ENCODE assay signal across 21 mouse cellular contexts in genomic region chrX:36746789-36747188, GRCm38 (mm10).
"Had no signal": no experiment of that assay in that cellular context is flagged by ENCODE, and none has a peak within 500 bp of the region (broad histone marks: within the 10 kb centered on the region; RNA-seq: fewer than 3 reads in every experiment).

No protein-coding gene starts in this region.

- H3K36me3 ChIP-seq: lung, embryonic 15.5 days; midbrain, embryonic 13.5 days; neural tube, embryonic 13.5 days; neural tube, embryonic 15.5 days had no signal

- H3K27me3 ChIP-seq: lung, embryonic 15.5 days; midbrain, embryonic 13.5 days; neural tube, embryonic 13.5 days; neural tube, embryonic 15.5 days had no signal

- H3K4me1 ChIP-seq: neural tube, embryonic 15.5 days had no signal

- H3K4me2 ChIP-seq: lung, embryonic 15.5 days; midbrain, embryonic 11.5 days; midbrain, embryonic 13.5 days; neural tube, embryonic 13.5 days; neural tube, embryonic 15.5 days had no signal

- ATAC-seq: liver, postnatal 0 days; lung, postnatal 0 days; midbrain, embryonic 13.5 days; midbrain, embryonic 16.5 days had no signal

- H3K27ac ChIP-seq: lung, embryonic 15.5 days; macrophage; midbrain, embryonic 13.5 days; neural tube, embryonic 13.5 days; neural tube, embryonic 15.5 days had no signal

- H3K9ac ChIP-seq: liver, postnatal 0 days; lung, embryonic 15.5 days; midbrain, embryonic 13.5 days; neural tube, embryonic 13.5 days; neural tube, embryonic 15.5 days had no signal

- H3K4me3 ChIP-seq: lung, embryonic 15.5 days; megakaryocyte, embryonic 14.5 days; midbrain, embryonic 13.5 days; myocyte; neural tube, embryonic 13.5 days; neural tube, embryonic 15.5 days had no signal

- DNase-seq: liver, postnatal 0 days; lung, adult 2 months; lung, postnatal 14 days; lung, postnatal 36 days; retina, postnatal 1 day; right cerebral cortex, postnatal 25 days; right cerebral cortex, postnatal 4 days; spleen, adult 18-20 months; thymus, adult 18-20 months; thymus, postnatal 14 days; thymus, postnatal 36 days had no signal

- H3K9me3 ChIP-seq: lung, embryonic 15.5 days; megakaryocyte, embryonic 14.5 days; midbrain, embryonic 13.5 days; neural tube, embryonic 13.5 days; neural tube, embryonic 15.5 days had no signal
